Mouse (Mus musculus): ENCODE data around the gene Yjefn3. TPM values are rescaled to one million over a fixed set of nuclear protein-coding genes. Genes with fewer than 3 reads are reported as not detected.

The Yjefn3 gene
- polyA plus RNA-seq, 1 experiment from 2014 or later = 13.8 TPM

DNA sequence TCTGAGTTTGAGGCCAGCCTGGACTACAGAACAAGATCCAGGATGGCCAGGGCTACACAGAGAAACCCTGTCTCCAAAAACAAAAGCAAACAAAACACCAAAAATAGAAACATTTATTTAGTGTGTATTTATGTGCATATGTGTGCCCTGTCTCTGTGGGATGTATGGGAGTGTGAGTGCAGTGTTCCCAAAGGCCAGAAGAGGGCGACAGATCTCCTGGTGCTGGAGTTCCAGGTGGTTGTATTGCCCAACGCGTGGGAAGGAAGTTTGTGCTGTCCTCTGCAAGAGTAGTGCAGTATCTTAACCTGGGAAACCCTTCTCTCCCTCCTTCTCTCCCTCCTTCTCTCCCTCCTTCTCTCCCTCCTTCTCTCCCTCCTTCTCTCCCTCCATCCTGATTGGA is 52.6 kb downstream of the Yjefn3 start:
- Histone ChIP-seq H3K9me3 (no peaks in the 10 kb centered on the region), H3K27ac (replicated peaks) (no peak overlapping the region), H3K4me1 (replicated peaks) (no peaks in the 10 kb centered on the region), H3K4me3 (no peak overlapping the region), H3K4me2 (no peak overlapping the region), H3K27me3 (no peaks in the 10 kb centered on the region), H3K36me3 (0 out of 2 replicates have a peak, but pooled peaks cover 3% of the 10 kb centered on the region), H3K9ac (no peak overlapping the region)
- WGBS = 43% methylated on average over 3 of the region's 3 CpGs
- ATAC-seq (ENCODE audit: low FRiP score, low read depth) = no peak

DNA sequence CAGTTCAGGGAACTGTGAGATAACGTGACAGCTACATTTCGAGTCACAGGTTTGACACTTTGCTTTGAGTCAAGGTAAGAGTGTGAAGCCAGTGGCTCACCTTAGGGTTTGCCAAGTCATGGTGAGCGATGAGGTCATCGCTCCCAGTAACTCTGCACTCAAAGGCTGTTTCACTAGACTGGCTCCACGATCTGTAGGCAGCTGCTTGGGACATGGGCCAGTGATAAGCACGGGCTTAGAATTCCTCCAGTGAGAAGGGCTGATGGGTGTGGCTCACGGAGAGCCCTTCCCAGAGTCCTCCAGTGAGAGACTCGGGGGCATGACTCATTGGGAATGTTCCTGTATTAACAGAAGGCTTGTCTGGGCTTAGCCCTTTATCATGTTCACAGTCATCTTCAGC is 53.6 kb downstream of the Yjefn3 start:
- Histone ChIP-seq H3K4me1 (replicated peaks) (no peaks in the 10 kb centered on the region), H3K4me3 (no peak overlapping the region), H3K27me3 (no peaks in the 10 kb centered on the region), H3K36me3 (0 out of 2 replicates have a peak, but pooled peaks cover 3% of the 10 kb centered on the region), H3K9me3 (no peaks in the 10 kb centered on the region), H3K4me2 (no peak overlapping the region), H3K27ac (replicated peaks) (no peak overlapping the region), H3K9ac (no peak overlapping the region)
- WGBS = 89% methylated on average over 8 of the region's 8 CpGs
- ATAC-seq (ENCODE audit: low FRiP score, low read depth) = no peak

DNA sequence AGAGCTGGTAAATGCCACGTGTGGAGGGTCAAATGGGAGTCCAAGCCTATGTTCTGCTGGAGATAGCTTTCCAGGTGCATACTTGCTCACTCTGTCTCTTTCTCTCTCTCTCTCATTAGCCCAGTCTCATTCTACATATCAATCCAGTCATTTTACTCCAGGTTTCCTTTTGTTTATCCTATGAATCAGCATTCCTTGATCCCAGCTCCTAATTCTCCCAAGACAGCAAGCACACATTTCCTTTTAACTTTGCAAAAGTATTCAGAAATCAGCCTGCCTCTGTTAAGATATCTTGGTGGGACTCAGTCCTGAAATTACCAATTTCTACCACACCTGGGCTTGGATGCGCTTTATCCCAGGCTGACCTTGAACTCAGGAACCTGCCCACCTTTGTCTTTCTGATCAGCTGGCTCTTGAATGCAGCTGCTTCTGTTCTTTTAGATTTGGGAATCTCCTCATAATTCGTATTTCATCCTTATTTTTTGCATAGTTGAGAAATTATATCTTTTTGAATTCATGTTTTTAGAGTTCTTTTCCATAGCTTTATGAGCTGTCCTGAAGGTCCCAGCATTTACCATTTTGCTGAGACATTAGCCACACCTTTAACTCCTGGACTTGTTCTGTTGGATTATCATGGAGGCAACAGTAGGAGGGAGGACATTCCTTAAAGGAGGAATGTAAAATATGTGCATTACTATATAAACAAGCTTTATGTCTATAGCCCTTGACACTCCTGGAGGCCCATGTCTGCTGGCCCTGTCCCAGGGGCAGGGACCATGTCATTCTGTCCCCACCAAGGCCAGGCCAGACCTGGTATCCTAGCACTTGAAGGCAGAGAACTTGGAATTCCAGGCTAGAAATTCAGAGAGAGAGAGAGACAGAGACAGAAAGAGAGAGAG is 55.1 kb downstream of the Yjefn3 start:
- H3K4me3 ChIP-seq = no peak overlapping the region
- 80% methylated on average over 3 of the region's 3 CpGs for WGBS
- no peak overlapping the region for H3K9ac ChIP-seq
- ATAC-seq (ENCODE audit: low FRiP score, low read depth) = no peak
- H3K4me2 ChIP-seq = no peak overlapping the region
- no peak overlapping the region for H3K27ac ChIP-seq (replicated peaks)
- H3K4me1 ChIP-seq (replicated peaks) = no peaks in the 10 kb centered on the region
- no peaks in the 10 kb centered on the region for H3K9me3 ChIP-seq
- H3K27me3 ChIP-seq = no peaks in the 10 kb centered on the region
- H3K36me3 ChIP-seq = 0 out of 2 replicates have a peak, but pooled peaks cover 3% of the 10 kb centered on the region

Other genes with a start within 250 kb of the Yjefn3 start
- gene Zfp964, start 248.2 kb downstream of the Yjefn3 start, polyA plus RNA-seq (2015; fragmentation: Nextera tagmentation; extraction: Ambion mirVana) = 2.4 and 2.6 TPM in 2 replicates
- gene Zfp869, start 192.0 kb downstream of the Yjefn3 start, polyA plus RNA-seq (2015; fragmentation: Nextera tagmentation; extraction: Ambion mirVana) = 22.8 and 24.9 TPM in 2 replicates
- 6.0 and 7.0 TPM in 2 replicates for gene Zfp963, start 152.7 kb downstream of the Yjefn3 start, polyA plus RNA-seq (2015; fragmentation: Nextera tagmentation; extraction: Ambion mirVana)
- 1.2 TPM in 1 of 2 replicates, not detected in the other for gene Gm20422, start 127.8 kb downstream of the Yjefn3 start, polyA plus RNA-seq (2015; fragmentation: Nextera tagmentation; extraction: Ambion mirVana)
- gene Atp13a1, start 111.5 kb downstream of the Yjefn3 start, polyA plus RNA-seq (2015; fragmentation: Nextera tagmentation; extraction: Ambion mirVana) = 50.1 and 54.6 TPM in 2 replicates
- gene Zfp866, start 111.5 kb downstream of the Yjefn3 start, polyA plus RNA-seq (2015; fragmentation: Nextera tagmentation; extraction: Ambion mirVana) = 37.7 and 38.9 TPM in 2 replicates
- gene Gmip, start 94.0 kb downstream of the Yjefn3 start, polyA plus RNA-seq (2015; fragmentation: Nextera tagmentation; extraction: Ambion mirVana) = 31.1 and 38.7 TPM in 2 replicates
- 0.69 and 0.75 TPM in 2 replicates for gene Lpar2, start 80.3 kb downstream of the Yjefn3 start, polyA plus RNA-seq (2015; fragmentation: Nextera tagmentation; extraction: Ambion mirVana)
- 59.4 and 59.5 TPM in 2 replicates for gene Pbx4, start 70.2 kb downstream of the Yjefn3 start, polyA plus RNA-seq (2015; fragmentation: Nextera tagmentation; extraction: Ambion mirVana)
- gene Cilp2, start 15.0 kb downstream of the Yjefn3 start, polyA plus RNA-seq (2015; fragmentation: Nextera tagmentation; extraction: Ambion mirVana) = 6.7 and 6.9 TPM in 2 replicates
- 3.5 and 4.3 TPM in 2 replicates for gene Tssk6, start 528 bp downstream of the Yjefn3 start, polyA plus RNA-seq (2015; fragmentation: Nextera tagmentation; extraction: Ambion mirVana)
- 196 and 197 TPM in 2 replicates for gene Ndufa13, start 154 bp downstream of the Yjefn3 start, polyA plus RNA-seq (2015; fragmentation: Nextera tagmentation; extraction: Ambion mirVana)
- 31.7 and 33.1 TPM in 2 replicates for gene Gatad2a, start 93.7 kb upstream of the Yjefn3 start, polyA plus RNA-seq (2015; fragmentation: Nextera tagmentation; extraction: Ambion mirVana)
- gene Mau2, start 140.0 kb upstream of the Yjefn3 start, polyA plus RNA-seq (2015; fragmentation: Nextera tagmentation; extraction: Ambion mirVana) = 71.7 and 72.2 TPM in 2 replicates
- gene Sugp1, start 140.1 kb upstream of the Yjefn3 start, polyA plus RNA-seq (2015; fragmentation: Nextera tagmentation; extraction: Ambion mirVana) = 55.5 and 57.6 TPM in 2 replicates
- 0.97 and 2.8 TPM in 2 replicates for gene Tm6sf2, start 170.2 kb upstream of the Yjefn3 start, polyA plus RNA-seq (2015; fragmentation: Nextera tagmentation; extraction: Ambion mirVana)
- 0.87 and 1.3 TPM in 2 replicates for gene Hapln4, start 180.7 kb upstream of the Yjefn3 start, polyA plus RNA-seq (2015; fragmentation: Nextera tagmentation; extraction: Ambion mirVana)
- gene Ncan, start 218.2 kb upstream of the Yjefn3 start, polyA plus RNA-seq (2015; fragmentation: Nextera tagmentation; extraction: Ambion mirVana) = 165 and 193 TPM in 2 replicates
- 38.3 and 42.8 TPM in 2 replicates for gene Nr2c2ap, start 228.6 kb upstream of the Yjefn3 start, polyA plus RNA-seq (2015; fragmentation: Nextera tagmentation; extraction: Ambion mirVana)
- 13.0 and 13.6 TPM in 2 replicates for gene Rfxank, start 236.4 kb upstream of the Yjefn3 start, polyA plus RNA-seq (2015; fragmentation: Nextera tagmentation; extraction: Ambion mirVana)
- 54.6 and 55.1 TPM in 2 replicates for gene Borcs8, start 236.8 kb upstream of the Yjefn3 start, polyA plus RNA-seq (2015; fragmentation: Nextera tagmentation; extraction: Ambion mirVana)
- 0.48 and 0.80 TPM in 2 replicates for gene Mef2b, start 237.0 kb upstream of the Yjefn3 start, polyA plus RNA-seq (2015; fragmentation: Nextera tagmentation; extraction: Ambion mirVana)

All from hindbrain, embryonic 15.5 days (tissue).